Mouse (Mus musculus): ENCODE data around the gene Rimbp3.

Rimbp3 gene

DNA sequence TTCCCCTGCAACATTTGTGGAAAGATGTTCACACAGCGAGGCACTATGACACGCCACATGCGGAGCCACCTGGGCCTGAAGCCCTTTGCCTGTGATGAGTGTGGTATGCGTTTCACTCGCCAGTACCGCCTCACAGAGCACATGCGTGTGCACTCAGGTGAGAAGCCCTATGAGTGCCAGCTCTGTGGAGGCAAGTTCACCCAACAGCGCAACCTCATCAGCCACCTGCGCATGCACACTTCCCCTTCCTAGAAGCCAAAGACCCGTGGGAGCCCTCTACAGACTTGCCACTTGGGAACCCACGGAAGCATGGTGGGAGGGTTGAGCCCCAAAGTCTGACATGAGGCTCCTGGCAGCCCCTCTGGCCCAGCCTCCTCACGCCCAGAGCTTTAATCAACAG lies 50.5 kb downstream of the Rimbp3 start:
- no peak for DNase-seq (ENCODE audit: low spot score)

DNA sequence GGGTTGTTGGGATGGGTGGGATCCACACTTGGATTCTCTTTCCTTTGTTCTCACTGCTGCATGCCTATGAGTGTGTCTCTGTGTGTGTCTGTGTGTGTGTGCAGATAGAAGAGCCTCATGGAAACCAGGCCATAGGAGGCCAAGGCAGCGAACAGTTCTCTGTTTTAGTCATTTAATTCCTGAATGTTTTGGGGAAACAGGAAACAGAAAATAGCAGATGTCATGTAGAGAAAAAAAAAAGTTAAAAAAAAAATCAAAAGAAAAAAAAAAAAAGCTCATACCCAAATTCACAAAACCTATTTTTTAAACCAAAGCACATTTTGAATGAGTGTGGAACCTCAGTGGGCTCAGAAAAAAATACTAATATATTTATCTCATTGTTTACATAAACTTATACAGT lies 52.9 kb downstream of the Rimbp3 start:
- DNase-seq (ENCODE audit: low spot score), result no peak

Data from lung, postnatal 25 days (tissue).